Mouse (Mus musculus) midbrain, embryonic 14.5 days (tissue): ENCODE measurements around the gene Dolk. TPM values are rescaled to one million over a fixed set of nuclear protein-coding genes. Genes with fewer than 3 reads are reported as not detected.
A peak's percentile ranks its signal among the peaks of the same experiment; 100 is the strongest.

Experiments used
- ATAC-seq: fragments of 200-750 bp; cut with Nextera tagmentation; 2 replicates; pipeline ENCODE4 v1.8.0; 2017; ENCODE audit warnings: moderate number of reproducible peaks, moderate library complexity; ENCODE audit not compliant: low FRiP score, low TSS enrichment
- DNase-seq: peaks from one replicate; pipeline ENCODE4 v3.0.0-alpha.2; 2015
- H3K27ac ChIP-seq: fragments of 300-500 bp; sonication (generic); replicated peaks from 2 replicates; pipeline ENCODE4 v1.5.1; 2014; ENCODE audit warnings: mild to moderate bottlenecking, low read depth, low read length, moderate library complexity
- H3K27me3 ChIP-seq: fragments of 300-500 bp; sonication (generic); 2 replicates; pipeline ENCODE4 v1.6.1; 2014; ENCODE audit warnings: low read length, control low read depth, mixed read lengths; ENCODE audit not compliant: control insufficient read depth, insufficient read depth
- H3K36me3 ChIP-seq: fragments of 300-500 bp; sonication (generic); 2 replicates; pipeline ENCODE4 v1.6.1; 2014; ENCODE audit warnings: low read length, control low read depth; ENCODE audit not compliant: control insufficient read depth, insufficient read depth
- H3K4me1 ChIP-seq: fragments of 300-500 bp; sonication (generic); 2 replicates; pipeline ENCODE4 v1.6.1; 2014; ENCODE audit warnings: mild to moderate bottlenecking, antibody characterized with exemption, low read length, control low read depth; ENCODE audit not compliant: control insufficient read depth, insufficient read depth
- H3K4me2 ChIP-seq: fragments of 300-500 bp; sonication (generic); 2 replicates; pipeline ENCODE4 v1.6.1; 2014; ENCODE audit warnings: mild to moderate bottlenecking, low read length, moderate library complexity
- H3K4me3 ChIP-seq: fragments of 300-500 bp; sonication (generic); replicated peaks from 2 replicates; pipeline ENCODE4 v1.5.1; 2014; ENCODE audit warnings: low read depth, low read length
- H3K9ac ChIP-seq: fragments of 300-500 bp; sonication (generic); replicated peaks from 2 replicates; pipeline ENCODE4 v1.6.1; 2014; ENCODE audit warnings: mild to moderate bottlenecking, low read length, moderate library complexity
- H3K9me3 ChIP-seq: fragments of 300-500 bp; sonication (generic); 2 replicates; pipeline ENCODE4 v1.6.1; 2016; ENCODE audit warnings: low read length, control low read depth, mixed read lengths; ENCODE audit not compliant: control insufficient read depth
- WGBS: fragments of 180-500 bp; shearing (Covaris S2); extraction: QIAGEN DNeasy Blood & Tissue Kit; methylation state at CpG from one replicate; pipeline ENCODE4 v1.1.7; 2014; 5-methylcytosine and 5-hydroxymethylcytosine counted together
- polyA plus RNA-seq: library from polyadenylated mRNA; unstranded; fragments of >200 nt; fragmentation: Nextera tagmentation; extraction: Ambion mirVana; gene quantifications from 2 replicates; pipeline ENCODE4 v1.2.1, GENCODE M21; 2014

Gene Dolk
- polyA plus RNA-seq, 1 experiment from 2014 or later: 32.7 TPM

DNA sequence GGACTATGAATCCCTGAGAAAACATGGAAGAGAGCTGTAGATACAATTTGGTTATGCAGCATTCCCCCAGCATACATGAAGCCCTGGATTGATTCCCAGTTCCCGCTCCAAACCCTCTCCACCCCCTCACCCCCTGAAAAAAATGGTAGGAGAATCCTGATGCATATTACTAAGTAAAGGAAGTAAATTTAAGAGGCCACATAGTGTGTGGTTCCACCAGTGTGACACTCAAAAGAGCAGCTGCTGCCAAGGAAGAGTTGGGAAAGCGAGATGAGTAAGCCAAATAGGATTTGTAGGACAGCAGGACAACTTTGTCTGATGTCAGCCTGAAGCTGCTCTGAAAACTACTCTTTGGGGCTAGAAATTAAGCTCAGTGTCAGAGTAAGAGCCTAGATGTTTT, 25.3 kb upstream of the Dolk start:
- Histone ChIP-seq H3K27me3 (no peaks in the 10 kb centered on the region), H3K36me3 (peaks cover 98% of the 10 kb centered on the region), H3K9ac (no peak overlapping the region), H3K4me3 (no peak overlapping the region), H3K9me3 (no peaks in the 10 kb centered on the region), H3K27ac (no peak overlapping the region), H3K4me2 (no peak overlapping the region), H3K4me1 (no peaks in the 10 kb centered on the region)
- WGBS: 99% methylated on average over 2 of the region's 2 CpGs
- no peak for ATAC-seq
- no peak for DNase-seq

DNA sequence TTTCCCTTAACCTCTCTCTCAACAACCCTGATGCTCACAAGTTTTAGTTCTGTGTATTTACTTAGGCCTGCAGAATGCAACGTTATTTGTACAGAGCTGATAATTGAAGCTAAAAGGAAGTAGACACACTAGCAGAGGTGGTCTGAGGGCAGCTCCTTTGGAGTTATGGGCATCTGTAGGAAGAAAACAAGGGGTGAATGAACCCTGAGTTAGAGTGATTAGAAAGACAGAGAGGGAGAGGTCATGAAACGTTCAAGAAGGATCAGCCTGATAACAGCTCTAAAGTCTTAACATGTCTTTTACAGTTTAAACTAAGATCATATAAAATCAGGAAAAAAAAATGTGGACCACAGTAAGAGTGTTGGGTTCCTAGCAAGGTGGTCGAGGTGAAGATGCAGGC, 23.2 kb upstream of the Dolk start:
- Histone ChIP-seq H3K36me3 (peaks cover 98% of the 10 kb centered on the region), H3K4me1 (no peaks in the 10 kb centered on the region), H3K27me3 (no peaks in the 10 kb centered on the region), H3K9me3 (no peaks in the 10 kb centered on the region), H3K4me3 (no peak overlapping the region), H3K9ac (no peak overlapping the region), H3K27ac (no peak overlapping the region), H3K4me2 (no peak overlapping the region)
- WGBS: 96% methylated on average over 3 of the region's 3 CpGs
- ATAC-seq (no peak), DNase-seq (no peak)

DNA sequence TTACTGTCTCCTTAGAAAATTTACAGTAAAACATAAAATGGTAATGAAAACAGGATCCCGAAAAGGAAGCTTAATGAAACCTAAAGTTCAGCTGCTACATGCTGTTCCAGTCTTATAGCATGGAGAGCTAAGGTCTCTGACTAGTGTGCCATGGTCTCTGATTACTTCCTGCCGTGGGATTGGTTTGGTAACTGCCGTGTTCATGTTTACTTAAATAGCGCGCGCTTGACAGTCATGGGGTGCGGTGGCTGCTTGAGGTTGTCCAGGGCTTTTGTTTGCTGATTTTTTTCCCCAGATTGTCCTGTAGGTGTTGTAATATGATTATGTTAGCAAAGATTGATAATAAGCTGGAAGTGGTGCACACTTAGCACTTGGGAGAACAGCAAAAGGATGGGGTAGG, 20.0 kb upstream of the Dolk start:
- H3K36me3 ChIP-seq: peaks cover 98% of the 10 kb centered on the region
- ATAC-seq (no peak), DNase-seq (no peak)
- H3K4me1 ChIP-seq: no peaks in the 10 kb centered on the region
- no peak overlapping the region for H3K27ac ChIP-seq
- no peak overlapping the region for H3K4me2 ChIP-seq
- 97% methylated on average over 7 of the region's 7 CpGs for WGBS
- H3K9ac ChIP-seq: no peak overlapping the region
- H3K4me3 ChIP-seq: no peak overlapping the region
- H3K27me3 ChIP-seq: no peaks in the 10 kb centered on the region
- no peaks in the 10 kb centered on the region for H3K9me3 ChIP-seq

DNA sequence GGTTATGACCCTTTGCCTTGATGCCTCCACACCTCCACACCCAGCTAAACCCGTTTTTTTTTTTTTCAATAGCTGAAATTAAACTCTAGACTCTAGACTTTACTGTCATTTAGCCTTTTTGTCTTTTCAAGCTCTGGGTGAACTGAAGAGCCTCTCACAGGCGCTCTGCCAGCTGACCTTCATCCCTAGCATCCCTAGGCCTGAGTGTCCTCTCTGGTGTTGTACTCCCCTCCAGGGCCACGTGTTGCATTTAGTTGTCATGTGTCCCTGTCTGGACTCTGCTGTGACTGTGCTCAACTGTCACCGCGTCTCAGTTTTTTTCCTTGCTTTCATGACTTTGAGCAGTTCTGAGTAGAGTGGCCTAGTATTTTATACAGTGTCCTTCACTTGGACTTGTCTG, 13.8 kb upstream of the Dolk start:
- WGBS: 94% methylated on average over 5 of the region's 5 CpGs
- DNase-seq (no peak), ATAC-seq (no peak)
- H3K4me3 ChIP-seq: no peak overlapping the region
- no peaks in the 10 kb centered on the region for H3K9me3 ChIP-seq
- no peaks in the 10 kb centered on the region for H3K27me3 ChIP-seq
- no peak overlapping the region for H3K4me2 ChIP-seq
- H3K36me3 ChIP-seq: peaks cover 76% of the 10 kb centered on the region
- H3K9ac ChIP-seq: no peak overlapping the region
- H3K27ac ChIP-seq: no peak overlapping the region
- no peaks in the 10 kb centered on the region for H3K4me1 ChIP-seq

DNA sequence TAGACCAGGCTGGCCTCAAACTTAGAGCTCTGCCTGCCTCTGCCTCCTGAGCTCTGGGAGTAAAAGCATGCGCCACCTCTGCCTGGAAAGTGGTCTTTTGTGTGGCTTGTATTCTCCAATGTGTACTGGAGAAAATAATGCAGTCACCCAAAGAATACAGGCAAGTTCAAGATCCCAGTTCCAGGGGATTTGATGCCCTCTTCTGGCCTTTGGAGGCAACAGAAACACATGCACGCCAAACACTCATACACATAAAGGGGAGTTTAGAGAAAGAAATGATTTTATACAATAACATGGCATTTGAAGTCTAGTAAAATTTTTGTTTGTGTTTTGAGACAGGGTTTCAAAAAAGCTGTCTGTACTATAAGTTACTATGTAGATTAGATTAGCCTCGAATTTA, 13.4 kb upstream of the Dolk start:
- H3K9ac ChIP-seq: no peak overlapping the region
- 82% methylated on average over 3 of the region's 3 CpGs for WGBS
- ATAC-seq: no peak
- no peaks in the 10 kb centered on the region for H3K27me3 ChIP-seq
- no peak overlapping the region for H3K4me2 ChIP-seq
- H3K4me3 ChIP-seq: no peak overlapping the region
- no peaks in the 10 kb centered on the region for H3K9me3 ChIP-seq
- no peak overlapping the region for H3K27ac ChIP-seq
- peak; percentile 12 for DNase-seq
- H3K36me3 ChIP-seq: peaks cover 72% of the 10 kb centered on the region
- no peaks in the 10 kb centered on the region for H3K4me1 ChIP-seq

DNA sequence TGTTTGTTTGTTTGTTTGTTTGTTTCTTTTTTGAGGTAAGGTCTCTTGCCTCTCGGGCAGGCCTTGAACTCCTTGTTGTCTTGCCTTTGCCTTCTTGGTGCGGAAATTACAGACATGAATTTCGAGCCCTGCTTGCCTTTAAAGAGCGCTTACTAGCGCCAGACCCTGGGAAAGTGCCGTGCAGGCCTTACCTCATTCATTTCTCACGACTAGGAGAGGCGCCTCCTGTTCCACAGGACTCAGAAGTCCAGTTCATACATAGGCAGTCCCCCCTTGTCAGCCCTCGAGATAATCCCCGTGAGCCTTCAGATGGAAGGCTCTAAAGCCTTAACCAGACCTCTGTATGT, 866 bp upstream of the Dolk start:
- H3K27ac ChIP-seq: 0 out of 2 replicates have a peak overlapping the region, but pooled peaks have one; percentile 52
- WGBS: under 1% methylated on average over 10 of the region's 10 CpGs

DNA sequence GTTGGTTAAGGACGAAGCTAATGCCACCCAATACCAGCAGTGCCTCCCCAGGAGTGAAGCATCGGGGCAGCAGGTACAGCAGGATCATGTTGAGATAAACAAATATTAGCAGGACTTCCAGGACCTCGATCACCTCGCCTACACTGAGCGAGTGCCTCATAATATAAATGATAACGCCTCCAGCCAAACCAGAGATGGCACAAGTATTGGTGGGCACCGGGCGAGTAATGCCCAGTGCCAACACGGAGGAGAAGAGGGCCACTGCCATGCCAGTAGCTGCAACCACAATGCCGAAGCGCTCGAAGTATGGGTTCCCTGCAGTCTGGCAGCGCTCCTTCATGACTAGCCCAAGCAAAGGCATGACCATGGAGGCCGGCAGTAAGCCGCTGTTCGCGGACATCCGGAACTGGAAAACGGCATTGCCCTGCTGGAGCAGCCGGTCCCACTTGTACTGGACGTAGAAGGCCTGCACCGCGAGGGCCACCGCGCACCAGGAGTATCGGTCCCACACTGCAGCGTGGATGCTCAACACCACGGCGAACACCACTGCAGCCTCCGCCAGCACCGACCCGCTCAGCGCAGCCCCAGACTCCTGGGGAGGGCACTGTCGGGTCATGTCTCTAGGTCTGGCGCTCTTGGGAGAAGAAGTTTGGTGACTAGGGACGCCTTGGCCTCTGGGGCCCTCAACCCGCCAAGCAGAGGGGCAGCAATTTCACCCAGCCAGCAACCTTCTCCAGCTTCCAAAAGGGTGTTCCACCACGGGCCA, 535 bp downstream of the Dolk start:
- peak overlapping the region; percentile 91 for H3K4me2 ChIP-seq
- peak overlapping the region; percentile 70; the same call in 1 of the 2 replicates for H3K27ac ChIP-seq
- peaks cover 6% of the 10 kb centered on the region for H3K36me3 ChIP-seq
- peak; percentile 70 for ATAC-seq
- peak overlapping the region; percentile 83 for H3K9ac ChIP-seq
- H3K4me3 ChIP-seq: peak overlapping the region; percentile 92
- WGBS: 14% methylated on average over 38 of the region's 38 CpGs
- no peak for DNase-seq
- H3K9me3 ChIP-seq: no peaks in the 10 kb centered on the region
- H3K4me1 ChIP-seq: peaks cover 21% of the 10 kb centered on the region
- H3K27me3 ChIP-seq: no peaks in the 10 kb centered on the region

More for the DNA sequence above, 866 bp upstream of the Dolk start:
- no peaks in the 10 kb centered on the region for H3K9me3 ChIP-seq
- peak overlapping the region; percentile 91 for H3K4me2 ChIP-seq
- ATAC-seq (no peak), DNase-seq (peak; percentile 63)
- H3K36me3 ChIP-seq: peaks cover 6% of the 10 kb centered on the region
- H3K4me1 ChIP-seq: peaks cover 21% of the 10 kb centered on the region
- H3K27me3 ChIP-seq: no peaks in the 10 kb centered on the region
- peak overlapping the region; percentile 83 for H3K9ac ChIP-seq
- peak overlapping the region; percentile 92 for H3K4me3 ChIP-seq

DNA sequence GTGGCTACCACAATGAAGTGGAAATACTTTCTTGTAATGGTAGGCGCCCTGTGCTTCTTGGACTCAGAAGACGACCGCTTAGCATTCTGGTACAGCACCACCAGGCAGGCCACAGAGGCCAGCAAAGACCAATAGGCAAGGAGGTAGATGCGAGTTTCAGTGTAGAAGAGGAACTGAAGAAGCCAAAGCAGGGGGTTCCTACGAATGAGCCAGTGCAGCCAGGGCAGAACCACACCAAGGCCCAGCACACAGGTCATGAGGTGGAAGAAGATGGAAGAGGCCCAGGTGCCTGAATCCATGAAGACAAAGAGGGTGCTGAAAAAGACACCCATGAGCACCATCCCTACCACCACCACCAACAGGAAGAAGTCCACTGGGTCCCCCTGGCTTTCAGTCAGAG, 1.1 kb downstream of the Dolk start:
- H3K9ac ChIP-seq: no peak overlapping the region; the same call in 1 of the 2 replicates
- peak overlapping the region; percentile 92; the same call in 1 of the 2 replicates for H3K4me3 ChIP-seq
- peaks cover 6% of the 10 kb centered on the region for H3K36me3 ChIP-seq
- no peaks in the 10 kb centered on the region for H3K9me3 ChIP-seq
- peak overlapping the region; percentile 91 for H3K4me2 ChIP-seq
- ATAC-seq (no peak), DNase-seq (no peak)
- H3K4me1 ChIP-seq: peaks cover 21% of the 10 kb centered on the region
- no peak overlapping the region for H3K27ac ChIP-seq
- 93% methylated on average over 5 of the region's 5 CpGs for WGBS
- H3K27me3 ChIP-seq: no peaks in the 10 kb centered on the region

DNA sequence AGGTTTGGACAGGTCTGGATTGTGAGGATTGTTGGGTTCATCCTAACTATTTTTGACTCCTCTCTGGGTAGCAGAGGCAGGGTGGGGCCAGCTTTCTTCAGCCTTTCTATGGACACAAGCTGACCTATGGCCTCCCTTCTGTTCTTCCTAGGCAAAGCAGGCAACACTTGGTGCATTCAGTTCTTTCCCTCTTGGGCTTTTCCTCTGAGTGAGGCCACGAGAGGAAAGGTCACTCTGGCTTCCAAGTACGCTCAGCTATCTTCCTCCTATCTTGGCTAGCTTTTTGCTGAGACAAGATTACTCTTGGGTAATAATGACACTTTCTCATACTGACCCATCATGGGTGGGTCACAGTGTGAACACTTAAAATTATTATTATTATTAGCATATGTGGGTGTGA, 2.9 kb downstream of the Dolk start:
- WGBS: 83% methylated on average over 2 of the region's 2 CpGs
- no peak overlapping the region for H3K9ac ChIP-seq
- H3K9me3 ChIP-seq: no peaks in the 10 kb centered on the region
- ATAC-seq: no peak
- H3K27me3 ChIP-seq: no peaks in the 10 kb centered on the region
- H3K4me3 ChIP-seq: no peak overlapping the region
- no peak overlapping the region for H3K27ac ChIP-seq
- H3K36me3 ChIP-seq: peaks cover 6% of the 10 kb centered on the region
- H3K4me2 ChIP-seq: no peak overlapping the region
- DNase-seq: no peak
- peaks cover 21% of the 10 kb centered on the region for H3K4me1 ChIP-seq
